Mouse (Mus musculus) liver, embryonic 14.5 days (tissue): Measurements from ENCODE around the gene Nrg3.

ENCODE experiments used
- CTCF ChIP-seq: IDR thresholded peaks from 2 replicates; pipeline ENCODE4 v1.5.1; 2016; ENCODE audit warnings: antibody characterized with exemption, low read depth, control low read depth
- EP300 ChIP-seq: IDR thresholded peaks from 2 replicates; pipeline ENCODE4 v1.6.1; 2016; ENCODE audit warnings: antibody characterized with exemption, low read depth

DNA sequence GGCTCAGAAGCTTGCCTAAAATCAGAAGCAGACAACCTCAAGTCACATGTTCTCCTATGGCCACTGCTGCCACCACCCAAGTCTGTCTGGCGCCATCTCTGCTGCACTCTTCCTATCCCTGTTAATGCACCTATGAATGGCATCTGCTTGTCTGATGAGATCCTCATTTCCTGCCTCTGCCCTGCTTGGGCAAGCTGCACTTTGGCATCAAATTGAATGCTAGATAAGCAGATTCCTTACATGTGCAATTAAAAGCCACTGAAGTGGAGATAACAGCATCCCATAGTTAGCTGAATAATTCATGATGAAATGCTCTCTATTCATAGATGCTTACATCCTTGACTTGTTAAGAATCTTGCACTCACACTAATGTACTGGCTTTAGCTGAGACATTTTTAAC is 648.0 kb downstream of the Nrg3 start:
- TF ChIP-seq CTCF (no peak), EP300 (no peak)
